Comparison of ENCODE assay signal across 24 mouse cellular contexts in genomic region chr11:54768116-54768690, GRCm38 (mm10). TPM values are rescaled to one million over a fixed set of nuclear protein-coding genes. Genes with fewer than 3 reads are reported as not detected.
DNase-seq lines count a peak whose midpoint lies in the region; ATAC-seq and TF ChIP-seq lines count a peak whose summit lies in the region.
"Had no signal": no experiment of that assay in that cellular context is flagged by ENCODE, and none has a peak within 500 bp of the region (broad histone marks: within the 10 kb centered on the region; RNA-seq: fewer than 3 reads in every experiment).

No protein-coding gene starts in this region.

- 79% methylated on average over 3 of the region's 3 CpGs for WGBS in midbrain, embryonic 10.5 days
- WGBS in midbrain, postnatal 0 days = 71% methylated on average over 3 of the region's 3 CpGs

- TF ChIP-seq CTCF in gastrocnemius, adult 2 months (IDR thresholded peaks at IDR 0.05) = no peak
- no peak for TF ChIP-seq CTCF in midbrain, postnatal 0 days (IDR thresholded peaks at IDR 0.05)
- no peak for TF ChIP-seq CTCF in bone marrow macrophage, adult 2 months (IDR thresholded peaks at IDR 0.05; ENCODE audit: low read depth, low read length)

- no peak for ATAC-seq in midbrain, postnatal 0 days (ENCODE audit: low FRiP score)
- ATAC-seq: forebrain, embryonic 15.5 days; hindbrain, postnatal 0 days; inflammation-experienced regulatory T-cells, adult 6 months; intestine, embryonic 16.5 days had no signal

- no peak for TF ChIP-seq POLR2A in bone marrow macrophage, adult 2 months (IDR thresholded peaks at IDR 0.05; ENCODE audit: borderline replicate concordance, low read depth, low read length)

- H3K27me3 ChIP-seq in midbrain, embryonic 10.5 days (ENCODE audit: low read depth, poor library complexity, severe bottlenecking) = no peaks in the 10 kb centered on the region
- H3K27me3 ChIP-seq in midbrain, postnatal 0 days (ENCODE audit: insufficient read depth, low read length) = no peaks in the 10 kb centered on the region
- H3K27me3 ChIP-seq: forebrain, embryonic 15.5 days; heart, embryonic 13.5 days had no signal

- no peak for DNase-seq in gastrocnemius, adult 2 months
- no peak for DNase-seq in gastrocnemius, postnatal 14 days
- DNase-seq in midbrain, embryonic 10.5 days (ENCODE audit: low spot score) = no peak
- DNase-seq in midbrain, postnatal 0 days (ENCODE audit: low spot score) = no peak
- no peak for DNase-seq in embryo, embryonic 11 days
- DNase-seq: adrenal gland, adult 2 months; adrenal gland, postnatal 14 days; B cell, adult 2 months; cerebellum, adult 11-12 months; cerebellum, adult 8-10 months; cerebellum, postnatal 10 days; cerebellum, postnatal 36 days; gastrocnemius, postnatal 10 days; heart, adult 18-20 months; heart, postnatal 14 days; heart, postnatal 4 days had no signal

- no peak overlapping the region for H3K4me3 ChIP-seq in gastrocnemius, adult 2 months
- H3K4me3 ChIP-seq in midbrain, embryonic 10.5 days = no peak overlapping the region
- no peak overlapping the region for H3K4me3 ChIP-seq in midbrain, postnatal 0 days (ENCODE audit: low read depth, low read length)
- H3K4me3 ChIP-seq in bone marrow macrophage, adult 2 months (ENCODE audit: insufficient read depth, low read length) = no peak overlapping the region
- H3K4me3 ChIP-seq: forebrain, embryonic 10.5 days; forebrain, embryonic 15.5 days; heart, embryonic 13.5 days had no signal

- intact Hi-C loops in gastrocnemius, adult 2 months (cut with DNase I) = no loop called here
- intact Hi-C loops in gastrocnemius, postnatal 14 days (cut with DNase I; ENCODE audit: low total_unique reads) = no loop called here

- H3K27ac ChIP-seq in gastrocnemius, adult 2 months = peak overlapping the region; percentile 38; the same call in 1 of the 2 replicates
- 0 out of 2 replicates have a peak overlapping the region, but pooled peaks have one; percentile 46 for H3K27ac ChIP-seq in midbrain, embryonic 10.5 days (replicated peaks)
- H3K27ac ChIP-seq in midbrain, postnatal 0 days (ENCODE audit: low read depth, low read length) = no peak overlapping the region
- 0 out of 2 replicates have a peak overlapping the region, but pooled peaks have one; percentile 11 for H3K27ac ChIP-seq in bone marrow macrophage, adult 2 months (ENCODE audit: insufficient read depth, low read depth, low read length)
- H3K27ac ChIP-seq: forebrain, embryonic 15.5 days; heart, embryonic 13.5 days; hindbrain, embryonic 14.5 days; hindbrain, postnatal 0 days had no signal

- H3K36me3 ChIP-seq in midbrain, embryonic 10.5 days = 0 out of 2 replicates have a peak, but pooled peaks cover 3% of the 10 kb centered on the region
- H3K36me3 ChIP-seq in midbrain, postnatal 0 days (ENCODE audit: insufficient read depth, low read length) = no peaks in the 10 kb centered on the region
- H3K36me3 ChIP-seq: forebrain, embryonic 15.5 days; heart, embryonic 13.5 days had no signal

- H3K4me1 ChIP-seq in midbrain, embryonic 10.5 days = peaks cover 51% of the 10 kb centered on the region
- no peaks in the 10 kb centered on the region; the same call in 1 of the 2 replicates for H3K4me1 ChIP-seq in midbrain, postnatal 0 days (ENCODE audit: insufficient read depth, low read length)
- peaks cover 52% of the 10 kb centered on the region for H3K4me1 ChIP-seq in bone marrow macrophage, adult 2 months (ENCODE audit: control insufficient read depth, insufficient read depth, low read length)

- no peaks in the 10 kb centered on the region for H3K9me3 ChIP-seq in midbrain, embryonic 10.5 days (replicated peaks)
- H3K9me3 ChIP-seq in midbrain, postnatal 0 days (ENCODE audit: low read length) = no peaks in the 10 kb centered on the region
- H3K9me3 ChIP-seq: forebrain, embryonic 10.5 days; forebrain, embryonic 15.5 days; heart, embryonic 13.5 days had no signal

- H3K9ac ChIP-seq in midbrain, postnatal 0 days (replicated peaks; ENCODE audit: low read length, poor library complexity, severe bottlenecking) = no peak overlapping the region
- H3K9ac ChIP-seq: forebrain, embryonic 15.5 days; heart, embryonic 13.5 days; hindbrain, embryonic 14.5 days had no signal

- no peak overlapping the region for H3K4me2 ChIP-seq in midbrain, postnatal 0 days (ENCODE audit: low read depth, low read length, poor library complexity, severe bottlenecking)
- H3K4me2 ChIP-seq: forebrain, embryonic 15.5 days; heart, embryonic 13.5 days; hindbrain, embryonic 14.5 days had no signal

RNA-seq across cellular contexts. Expression of gene Cdc42se2, which starts 19.3 kb away (rescaled TPM):
- total RNA-seq in gastrocnemius, adult 2 months (2021) = 10 to 100 TPM; 14.4 to 19.6 TPM
- total RNA-seq in gastrocnemius, postnatal 14 days (2021) = 10 to 100 TPM; 15.6 to 18.8 TPM
- 229 and 253 TPM in 2 replicates for polyA plus RNA-seq in midbrain, embryonic 10.5 days (2016; fragmentation: Nextera tagmentation; extraction: Ambion mirVana)
- total RNA-seq in midbrain, postnatal 0 days (2014; rRNA removed) = 134 and 137 TPM in 2 replicates
- 130 and 134 TPM in 2 replicates for polyA plus RNA-seq in midbrain, postnatal 0 days (2015; fragmentation: Nextera tagmentation; extraction: Ambion mirVana)
- polyA plus RNA-seq in bone marrow macrophage, adult 2 months (2012; ENCODE audit: insufficient read depth, insufficient read length, missing spikeins) = 126 and 128 TPM in 2 replicates
